Mouse (Mus musculus) heart, embryonic 16.5 days (tissue): Measurements from ENCODE around the gene Bcl6b. TPM values are rescaled to one million over a fixed set of nuclear protein-coding genes. Genes with fewer than 3 reads are reported as not detected.

Experiments
- ATAC-seq: fragments of 200-750 bp; cut with Nextera tagmentation; replicated peaks from 2 replicates; pipeline ENCODE4 v1.8.0; 2017; ENCODE audit warnings: moderate number of reproducible peaks; ENCODE audit not compliant: insufficient read depth, low FRiP score; ENCODE audit errors: extremely low read depth
- H3K27ac ChIP-seq: fragments of 300-500 bp; sonication (generic); 2 replicates; pipeline ENCODE4 v1.5.1; 2014; ENCODE audit warnings: mild to moderate bottlenecking, low read length, control low read depth, moderate library complexity
- H3K27me3 ChIP-seq: fragments of 300-500 bp; sonication (generic); 2 replicates; pipeline ENCODE4 v1.6.1; 2014; ENCODE audit warnings: low read length, mixed read lengths; ENCODE audit not compliant: control insufficient read depth, insufficient read depth
- H3K36me3 ChIP-seq: fragments of 300-500 bp; sonication (generic); 2 replicates; pipeline ENCODE4 v1.6.1; 2014; ENCODE audit not compliant: control insufficient read depth, insufficient read depth
- H3K4me1 ChIP-seq: fragments of 300-500 bp; sonication (generic); 2 replicates; pipeline ENCODE4 v1.6.1; 2014; ENCODE audit warnings: low read length, mixed read lengths; ENCODE audit not compliant: control insufficient read depth, insufficient read depth
- H3K4me2 ChIP-seq: fragments of 300-500 bp; sonication (generic); 2 replicates; pipeline ENCODE4 v1.6.1; 2014; ENCODE audit warnings: low read depth, mild to moderate bottlenecking, control low read depth, low read length
- H3K4me3 ChIP-seq: fragments of 300-500 bp; sonication (generic); 2 replicates; pipeline ENCODE4 v1.5.1; 2014; ENCODE audit warnings: mild to moderate bottlenecking, control low read depth, low read length
- H3K9ac ChIP-seq: fragments of 300-500 bp; sonication (generic); 2 replicates; pipeline ENCODE4 v1.6.1; 2014; ENCODE audit warnings: low read length, control low read depth
- H3K9me3 ChIP-seq: fragments of 300-500 bp; sonication (generic); replicated peaks from 2 replicates; pipeline ENCODE4 v1.6.1; 2016; ENCODE audit warnings: low read length; ENCODE audit not compliant: control insufficient read depth
- WGBS: fragments of 180-500 bp; shearing (Covaris S2); extraction: QIAGEN DNeasy Blood & Tissue Kit; methylation state at CpG from one replicate; pipeline ENCODE4 v1.1.7; 2014; 5-methylcytosine and 5-hydroxymethylcytosine counted together
- polyA plus RNA-seq: library from polyadenylated mRNA; unstranded; fragments of >200 nt; fragmentation: Nextera tagmentation; extraction: Ambion mirVana; gene quantifications from 2 replicates; pipeline ENCODE4 v1.2.1, GENCODE M21; 2015

Bcl6b gene
- polyA plus RNA-seq, 1 experiment from 2014 or later, result 18.1 TPM

DNA sequence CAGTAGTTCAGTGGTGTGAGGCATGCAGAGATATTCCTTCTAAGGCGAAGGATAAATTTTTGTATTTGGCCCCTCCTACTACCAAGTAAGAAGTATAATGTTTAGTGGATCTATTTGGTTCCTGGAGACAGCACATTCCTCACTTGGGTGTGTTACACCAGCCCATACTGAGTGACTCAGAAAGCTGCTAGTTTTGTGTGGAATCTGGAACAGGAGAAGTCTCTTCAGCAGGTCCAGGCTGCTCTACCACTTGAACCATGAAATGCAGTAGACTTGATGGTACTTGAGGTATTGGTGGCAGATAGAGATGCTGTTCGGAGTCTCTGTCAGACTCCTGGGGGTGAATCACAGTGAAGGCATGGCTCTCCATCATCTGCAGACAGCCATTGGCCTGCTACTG is 18.9 kb downstream of the Bcl6b start:
- Histone ChIP-seq H3K36me3 (no peaks in the 10 kb centered on the region), H3K9me3 (no peaks in the 10 kb centered on the region), H3K4me2 (no peak overlapping the region), H3K9ac (no peak overlapping the region), H3K4me1 (peaks cover 13% of the 10 kb centered on the region), H3K27ac (no peak overlapping the region), H3K4me3 (no peak overlapping the region), H3K27me3 (peaks cover 35% of the 10 kb centered on the region)
- WGBS, result 74% methylated on average over 2 of the region's 2 CpGs
- ATAC-seq, result no peak

DNA sequence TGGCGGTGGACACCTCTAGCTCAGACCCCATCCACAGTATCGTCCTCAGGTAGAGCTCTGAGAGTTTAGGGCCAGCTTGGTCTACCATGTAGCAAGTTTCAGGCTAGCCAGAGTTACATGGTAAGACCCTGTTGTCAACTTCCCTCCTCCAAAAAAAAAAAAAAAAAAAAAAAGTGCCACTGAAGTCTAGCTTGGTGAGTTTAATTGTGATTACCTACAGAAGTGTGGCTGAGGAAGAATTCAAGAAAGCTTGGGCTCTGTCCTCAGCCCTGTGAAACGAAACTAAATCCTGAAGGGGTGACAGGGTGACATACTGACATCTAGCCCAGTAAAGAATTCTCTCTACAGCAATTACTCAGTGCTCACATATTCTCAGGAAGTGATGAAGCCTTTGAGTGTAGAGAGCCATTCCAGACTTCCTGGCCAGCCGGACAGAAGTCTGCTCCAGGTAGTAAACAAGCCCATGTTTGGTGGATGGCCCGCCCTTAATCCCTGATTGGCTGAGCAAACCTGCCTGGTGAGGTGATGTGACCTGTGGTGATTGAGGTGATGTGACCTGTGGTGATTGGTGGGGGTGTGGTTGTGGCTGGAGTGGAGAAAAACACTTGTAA is 20.7 kb downstream of the Bcl6b start:
- Histone ChIP-seq H3K36me3 (no peaks in the 10 kb centered on the region), H3K9me3 (no peaks in the 10 kb centered on the region), H3K4me2 (no peak overlapping the region), H3K9ac (no peak overlapping the region), H3K4me3 (no peak overlapping the region), H3K27ac (no peak overlapping the region), H3K4me1 (peaks cover 3% of the 10 kb centered on the region), H3K27me3 (peaks cover 18% of the 10 kb centered on the region)
- ATAC-seq, result no peak
- WGBS, result 56% methylated on average over 5 of the region's 5 CpGs

DNA sequence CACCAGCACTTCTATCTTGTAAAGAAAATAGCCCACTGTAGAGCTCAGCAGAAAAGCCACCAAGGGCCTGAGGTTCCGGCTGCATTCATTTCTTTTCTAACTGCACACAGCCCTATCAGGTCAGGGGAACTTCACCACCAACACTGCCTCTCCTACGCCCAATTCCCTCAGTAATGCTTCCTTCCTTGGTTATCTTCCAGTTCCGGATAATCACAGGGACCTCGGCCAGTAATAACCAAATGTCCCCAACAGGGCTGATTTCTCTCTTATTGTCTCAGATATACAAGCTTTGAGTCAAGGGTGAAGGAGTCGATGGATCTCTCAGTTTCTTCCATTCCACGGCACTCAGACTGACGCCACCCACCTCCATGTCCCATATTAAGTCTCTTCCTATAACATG is 22.3 kb downstream of the Bcl6b start:
- H3K4me2 ChIP-seq, result no peak overlapping the region
- H3K27ac ChIP-seq, result no peak overlapping the region
- no peak overlapping the region for H3K4me3 ChIP-seq
- H3K36me3 ChIP-seq, result no peaks in the 10 kb centered on the region
- peaks cover 5% of the 10 kb centered on the region for H3K27me3 ChIP-seq
- no peak overlapping the region for H3K9ac ChIP-seq
- H3K9me3 ChIP-seq, result no peaks in the 10 kb centered on the region
- no peaks in the 10 kb centered on the region for H3K4me1 ChIP-seq
- WGBS, result 55% methylated on average over 7 of the region's 7 CpGs
- no peak for ATAC-seq

DNA sequence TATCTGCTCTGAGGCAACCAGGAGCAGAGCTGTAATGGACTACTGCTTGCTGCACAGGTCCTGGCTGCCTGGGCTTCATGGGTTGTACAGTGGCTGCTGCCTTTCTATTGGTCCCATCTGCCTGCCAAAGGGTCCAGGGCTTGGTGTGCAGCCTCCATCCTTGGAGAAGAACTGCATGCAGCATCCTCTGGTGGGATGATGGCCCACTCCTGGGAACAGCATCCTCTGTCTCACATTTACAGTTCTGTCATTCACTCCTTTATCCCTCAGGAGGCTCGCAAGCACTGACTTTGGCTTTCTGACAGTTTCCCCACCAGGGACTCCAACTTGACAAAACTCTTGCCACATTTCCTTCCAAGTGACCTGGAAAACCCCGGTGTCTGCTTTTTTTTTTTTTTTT is 22.8 kb downstream of the Bcl6b start:
- no peaks in the 10 kb centered on the region for H3K9me3 ChIP-seq
- no peaks in the 10 kb centered on the region for H3K4me1 ChIP-seq
- H3K36me3 ChIP-seq, result no peaks in the 10 kb centered on the region
- H3K9ac ChIP-seq, result no peak overlapping the region
- no peak for ATAC-seq
- no peak overlapping the region for H3K4me2 ChIP-seq
- H3K27me3 ChIP-seq, result peaks cover 2% of the 10 kb centered on the region; the same call in 1 of the 2 replicates
- no peak overlapping the region for H3K27ac ChIP-seq
- 45% methylated on average over 2 of the region's 2 CpGs for WGBS
- H3K4me3 ChIP-seq, result no peak overlapping the region

DNA sequence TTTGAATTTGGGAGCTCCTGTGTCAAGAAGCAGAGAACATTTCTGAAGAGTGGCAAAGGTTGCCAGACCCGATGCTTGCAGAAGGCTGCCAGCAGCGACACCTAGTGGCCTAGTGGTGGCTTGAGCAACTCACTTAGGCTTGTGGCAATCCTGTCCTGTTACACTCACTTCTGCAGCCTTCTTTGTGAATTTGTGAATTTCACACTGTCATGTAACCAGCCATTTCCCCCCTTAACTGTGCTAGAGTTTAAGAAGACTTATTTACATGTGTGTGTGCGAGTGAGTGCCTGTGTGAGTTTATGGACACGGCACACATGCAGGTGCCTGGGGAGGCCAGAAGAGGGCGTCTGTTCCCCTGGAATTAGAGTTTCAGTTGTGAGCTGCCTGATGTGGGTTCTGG is 27.9 kb downstream of the Bcl6b start:
- H3K9me3 ChIP-seq, result no peaks in the 10 kb centered on the region
- H3K36me3 ChIP-seq, result no peaks in the 10 kb centered on the region
- no peak overlapping the region for H3K9ac ChIP-seq
- no peak overlapping the region for H3K27ac ChIP-seq
- no peak for ATAC-seq
- no peak overlapping the region for H3K4me2 ChIP-seq
- H3K27me3 ChIP-seq, result no peaks in the 10 kb centered on the region
- H3K4me3 ChIP-seq, result no peak overlapping the region
- H3K4me1 ChIP-seq, result no peaks in the 10 kb centered on the region
- WGBS, result 37% methylated on average over 5 of the region's 5 CpGs

DNA sequence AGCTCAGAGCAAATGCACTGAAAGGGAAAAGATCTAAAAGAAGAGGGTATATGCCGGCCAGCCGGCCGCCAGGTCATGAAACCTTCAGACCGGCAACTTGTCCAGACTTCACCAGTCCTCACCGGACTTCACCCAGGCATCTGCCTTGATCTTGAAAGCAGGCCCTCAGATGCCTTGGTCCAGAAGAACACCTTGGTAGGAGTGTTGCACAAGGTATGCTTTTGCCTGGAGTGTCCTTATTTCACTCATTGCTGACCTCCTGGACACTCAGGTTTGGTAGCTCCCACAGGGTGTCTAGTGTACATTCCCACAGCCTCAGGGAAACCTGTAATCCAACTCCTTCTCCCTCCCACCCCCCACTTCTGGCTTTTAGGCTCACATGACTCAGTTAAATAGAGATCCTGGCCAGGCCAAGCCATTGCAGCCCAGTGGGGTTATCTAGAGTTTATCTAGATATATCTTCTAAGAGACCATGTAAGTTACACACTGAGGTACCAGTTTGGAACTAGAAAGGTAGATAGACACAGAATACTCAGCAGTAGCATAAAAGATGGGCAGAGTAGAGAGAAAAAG is 29.5 kb downstream of the Bcl6b start:
- Histone ChIP-seq H3K4me3 (no peak overlapping the region), H3K4me2 (no peak overlapping the region), H3K27me3 (no peaks in the 10 kb centered on the region), H3K27ac (no peak overlapping the region), H3K4me1 (no peaks in the 10 kb centered on the region), H3K9ac (no peak overlapping the region), H3K9me3 (no peaks in the 10 kb centered on the region; the same call in 1 of the 2 replicates), H3K36me3 (no peaks in the 10 kb centered on the region)
- WGBS, result 85% methylated on average over 5 of the region's 5 CpGs
- no peak for ATAC-seq

DNA sequence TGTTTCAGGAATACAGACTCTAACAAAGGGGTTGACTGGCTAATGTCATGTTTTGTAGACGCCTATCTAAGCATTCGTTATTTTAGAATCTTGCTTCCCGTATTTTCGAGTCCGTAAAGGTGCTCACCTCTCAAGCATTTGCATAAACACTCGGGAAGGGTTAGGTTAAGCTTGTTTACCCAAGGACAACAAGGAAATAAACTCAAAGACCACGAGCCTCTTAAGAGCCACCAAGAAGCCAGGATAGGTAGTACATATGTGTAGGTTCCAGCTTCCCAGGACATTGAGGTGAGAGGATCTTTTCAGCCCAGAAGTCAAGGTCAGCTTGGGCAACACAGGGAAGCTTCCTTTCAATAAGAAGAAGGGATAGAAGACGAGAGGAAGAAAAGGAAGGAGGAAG is 30.5 kb downstream of the Bcl6b start:
- Histone ChIP-seq H3K4me3 (no peak overlapping the region), H3K27ac (no peak overlapping the region), H3K9ac (no peak overlapping the region), H3K4me2 (no peak overlapping the region), H3K27me3 (no peaks in the 10 kb centered on the region), H3K4me1 (no peaks in the 10 kb centered on the region), H3K9me3 (no peaks in the 10 kb centered on the region; the same call in 1 of the 2 replicates), H3K36me3 (no peaks in the 10 kb centered on the region)
- WGBS, result 74% methylated on average over 8 of the region's 8 CpGs
- no peak for ATAC-seq

DNA sequence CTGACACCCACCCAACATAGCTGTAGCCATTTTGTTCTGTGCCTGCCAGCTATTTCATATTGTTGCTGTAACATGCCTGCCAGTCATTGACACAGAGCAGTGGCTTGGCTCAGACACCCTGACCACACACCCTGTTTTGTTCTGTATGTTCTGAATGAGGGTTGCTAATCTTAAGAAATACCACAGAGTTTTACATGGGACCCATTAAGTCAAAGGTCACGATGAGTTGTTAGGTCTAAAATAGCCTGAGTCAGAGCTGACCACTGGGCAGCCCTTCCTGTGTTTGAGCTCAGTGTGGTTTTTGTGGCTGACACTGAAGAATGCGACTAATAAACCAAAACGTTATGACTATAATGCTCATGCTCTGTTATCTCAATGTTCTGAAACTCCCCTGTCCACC is 31.3 kb downstream of the Bcl6b start:
- ATAC-seq, result no peak
- Histone ChIP-seq H3K4me1 (no peaks in the 10 kb centered on the region), H3K36me3 (no peaks in the 10 kb centered on the region), H3K27ac (no peak overlapping the region), H3K4me2 (no peak overlapping the region), H3K27me3 (no peaks in the 10 kb centered on the region), H3K4me3 (no peak overlapping the region), H3K9me3 (no peaks in the 10 kb centered on the region; the same call in 1 of the 2 replicates), H3K9ac (no peak overlapping the region)
- WGBS, result 74% methylated on average over 3 of the region's 3 CpGs

DNA sequence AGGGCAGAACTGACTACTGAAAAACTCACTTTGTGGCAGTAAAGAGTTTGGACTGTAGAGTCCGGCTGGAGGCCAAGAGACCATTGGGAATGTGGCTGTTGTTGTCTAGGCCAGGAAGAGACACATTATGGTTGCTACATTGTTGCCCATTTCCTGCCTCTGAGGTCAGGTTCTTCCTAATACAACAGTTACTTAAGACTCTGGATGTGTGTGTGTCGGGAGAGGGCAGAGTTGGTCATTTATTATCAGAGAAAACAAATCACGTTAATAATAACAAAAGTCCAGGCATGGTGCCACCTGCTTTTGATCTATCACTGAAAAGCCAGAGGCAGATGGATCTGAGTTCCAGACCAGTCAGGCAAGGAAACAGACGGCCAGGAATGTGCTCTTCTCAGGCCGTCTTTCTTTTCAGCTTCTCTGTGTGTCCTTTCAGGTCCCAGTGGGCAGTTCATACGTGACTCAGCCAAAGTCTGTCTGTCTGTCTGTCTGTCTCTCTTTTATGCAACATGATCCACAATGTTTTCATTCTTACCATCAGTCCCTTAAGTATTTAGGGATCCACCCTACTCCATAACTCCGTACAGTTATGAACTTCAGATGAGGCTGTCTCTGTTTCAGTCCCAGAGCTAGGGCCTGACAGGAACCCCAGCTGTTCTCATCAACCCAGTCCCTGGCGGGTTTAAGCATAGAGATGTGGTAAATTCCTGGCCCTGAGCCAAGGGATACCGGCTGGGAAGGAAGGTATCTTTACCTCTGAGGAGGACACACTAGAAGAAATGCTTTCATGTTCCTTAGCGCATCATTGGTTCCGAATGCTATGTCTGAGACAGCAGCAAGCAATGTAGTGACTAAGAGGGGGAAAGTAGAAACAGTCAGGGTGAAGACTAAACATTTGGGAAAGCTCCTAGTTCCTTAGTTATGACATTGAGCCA is 36.0 kb downstream of the Bcl6b start:
- Histone ChIP-seq H3K4me2 (no peak overlapping the region), H3K27me3 (no peaks in the 10 kb centered on the region), H3K4me1 (no peaks in the 10 kb centered on the region), H3K4me3 (no peak overlapping the region), H3K36me3 (no peaks in the 10 kb centered on the region), H3K9me3 (no peaks in the 10 kb centered on the region; the same call in 1 of the 2 replicates), H3K9ac (no peak overlapping the region), H3K27ac (no peak overlapping the region)
- WGBS, result 47% methylated on average over 11 of the region's 11 CpGs
- no peak for ATAC-seq
